Mouse (Mus musculus): ENCODE results near the gene Chst11. TPM values are rescaled to one million over a fixed set of nuclear protein-coding genes. Genes with fewer than 3 reads are reported as not detected.

Gene Chst11
- polyA plus RNA-seq, 1 experiment from 2014 or later = 2.5 TPM

DNA sequence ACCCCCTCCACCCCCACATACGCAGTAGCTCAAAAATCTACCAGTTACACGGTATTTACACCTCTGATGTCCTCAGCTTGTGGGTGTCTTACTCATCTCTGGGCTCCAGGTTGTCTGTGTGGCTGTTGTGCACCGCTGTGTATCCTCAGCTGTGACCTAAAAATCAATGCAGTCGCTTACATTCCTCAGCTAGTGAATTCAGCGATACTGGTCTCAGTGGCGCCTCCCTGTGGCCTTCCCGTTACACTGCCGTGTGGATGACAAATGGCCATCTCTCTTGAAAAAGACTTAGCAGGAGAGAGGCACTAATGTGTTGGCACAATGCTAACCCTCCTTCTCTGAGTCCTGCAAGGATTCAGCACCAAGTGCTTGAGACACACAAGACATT is 197.3 kb downstream of the Chst11 start:
- no peaks in the 10 kb centered on the region for H3K9me3 ChIP-seq (replicated peaks)
- no peak overlapping the region for H3K9ac ChIP-seq
- 0 out of 2 replicates have a peak, but pooled peaks have one; percentile 38 for ATAC-seq (ENCODE audit: low FRiP score)
- H3K4me2 ChIP-seq (replicated peaks) = no peak overlapping the region
- peaks cover 25% of the 10 kb centered on the region for H3K4me1 ChIP-seq
- H3K27ac ChIP-seq = no peak overlapping the region
- 30% methylated on average over 8 of the region's 8 CpGs for whole genome bisulfite sequencing
- H3K4me3 ChIP-seq = no peak overlapping the region
- H3K36me3 ChIP-seq = no peaks in the 10 kb centered on the region
- no peaks in the 10 kb centered on the region for H3K27me3 ChIP-seq

DNA sequence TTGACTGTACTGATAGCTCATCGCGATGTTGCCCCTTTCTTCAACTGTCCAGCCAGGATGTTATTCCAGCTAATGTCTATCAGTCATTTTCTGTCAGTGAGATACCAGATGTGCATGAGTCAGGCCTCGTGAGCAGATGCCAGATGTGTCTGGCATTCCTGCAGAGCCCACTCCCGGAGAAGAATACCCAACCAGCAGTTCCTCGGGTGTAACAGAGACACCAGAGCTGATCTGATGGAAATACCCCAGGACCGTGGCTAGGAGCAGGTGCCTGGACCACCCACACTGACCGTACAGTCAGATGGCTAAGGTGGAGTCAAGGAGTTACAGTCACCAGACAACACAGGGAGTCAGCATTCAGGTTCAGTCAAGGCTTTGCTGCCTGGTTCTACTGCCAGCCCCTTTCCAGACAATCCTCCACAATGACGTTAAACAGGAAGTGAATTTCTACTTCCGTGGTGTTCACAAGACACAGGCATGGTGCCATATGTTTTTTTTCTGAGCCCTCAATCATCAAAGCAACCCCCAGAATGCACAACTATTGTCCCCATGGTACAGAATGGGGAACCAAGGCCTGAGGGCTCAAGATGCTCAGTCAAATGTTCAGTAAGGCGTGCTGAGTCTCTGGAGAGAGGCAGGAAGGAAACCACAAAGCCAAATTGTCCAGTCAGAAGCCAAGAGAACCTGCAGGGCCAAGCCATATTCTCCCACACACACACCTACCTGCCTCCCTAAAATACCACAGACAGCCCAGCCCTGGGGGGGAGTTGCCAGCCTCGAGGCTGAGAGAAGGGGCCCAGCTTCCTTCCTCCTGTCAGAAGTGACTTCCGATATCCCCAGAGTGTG is 198.6 kb downstream of the Chst11 start:
- no peak for ATAC-seq (ENCODE audit: low FRiP score)
- Histone ChIP-seq H3K9me3 (replicated peaks) (no peaks in the 10 kb centered on the region), H3K4me3 (no peak overlapping the region), H3K27me3 (no peaks in the 10 kb centered on the region), H3K4me2 (replicated peaks) (no peak overlapping the region), H3K36me3 (no peaks in the 10 kb centered on the region), H3K9ac (no peak overlapping the region), H3K27ac (no peak overlapping the region), H3K4me1 (peaks cover 25% of the 10 kb centered on the region)
- WGBS = 59% methylated on average over 12 of the region's 12 CpGs

DNA sequence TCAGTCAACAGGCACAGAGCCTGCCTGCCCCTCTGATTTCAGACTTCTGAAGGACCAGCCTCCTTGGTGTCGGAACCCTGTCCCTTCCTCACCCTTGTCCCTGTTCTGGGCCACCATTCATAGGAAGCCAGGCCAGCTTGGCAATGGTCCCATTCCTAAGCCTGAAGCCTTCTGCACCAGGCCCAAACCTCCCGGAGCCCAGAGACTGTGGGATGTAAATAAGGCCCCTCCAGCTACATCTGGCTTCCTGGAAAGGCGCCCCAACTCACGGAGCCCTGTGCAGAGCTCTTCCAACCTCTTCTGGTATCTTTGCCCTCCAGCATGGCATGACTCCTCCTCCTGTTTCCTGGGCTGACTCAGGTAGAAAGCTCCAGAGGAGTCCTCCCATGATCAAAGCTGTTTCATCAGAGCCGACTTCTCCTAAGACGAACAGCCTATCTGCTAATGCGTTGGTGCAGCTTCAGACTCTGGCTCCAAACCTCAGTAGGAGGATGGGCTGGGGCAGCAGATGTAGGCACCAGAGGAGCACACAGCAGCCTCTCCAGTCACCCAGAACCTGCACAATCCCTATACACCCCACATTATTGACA is 199.3 kb downstream of the Chst11 start:
- no peak for ATAC-seq (ENCODE audit: low FRiP score)
- no peak overlapping the region for H3K4me2 ChIP-seq (replicated peaks)
- H3K9me3 ChIP-seq (replicated peaks) = no peaks in the 10 kb centered on the region
- WGBS = 77% methylated on average over 7 of the region's 7 CpGs
- no peak overlapping the region for H3K4me3 ChIP-seq
- no peak overlapping the region for H3K9ac ChIP-seq
- peaks cover 25% of the 10 kb centered on the region for H3K4me1 ChIP-seq
- H3K36me3 ChIP-seq = no peaks in the 10 kb centered on the region
- H3K27me3 ChIP-seq = no peaks in the 10 kb centered on the region
- H3K27ac ChIP-seq = no peak overlapping the region

DNA sequence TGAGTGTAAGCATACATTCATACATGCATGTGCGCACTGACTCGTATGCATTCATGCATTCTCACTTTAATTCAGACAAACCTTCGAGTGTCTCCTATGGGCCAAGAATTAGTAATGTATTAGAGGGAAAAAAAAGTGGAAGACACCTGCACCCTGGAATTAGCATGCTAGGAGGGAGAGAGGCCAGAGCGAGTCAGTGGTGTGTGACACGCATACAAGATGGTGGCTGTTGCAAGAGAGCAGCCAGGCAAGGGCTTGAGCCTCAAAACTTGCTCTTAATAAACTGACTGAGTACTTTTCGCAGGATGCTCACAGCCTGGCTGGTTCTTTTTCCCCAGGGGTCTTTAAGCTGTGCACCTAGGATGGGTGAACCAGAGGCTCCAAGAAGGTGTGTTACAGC is 199.8 kb downstream of the Chst11 start:
- H3K27ac ChIP-seq = no peak overlapping the region
- ATAC-seq (ENCODE audit: low FRiP score) = no peak
- WGBS = 82% methylated on average over 6 of the region's 6 CpGs

DNA sequence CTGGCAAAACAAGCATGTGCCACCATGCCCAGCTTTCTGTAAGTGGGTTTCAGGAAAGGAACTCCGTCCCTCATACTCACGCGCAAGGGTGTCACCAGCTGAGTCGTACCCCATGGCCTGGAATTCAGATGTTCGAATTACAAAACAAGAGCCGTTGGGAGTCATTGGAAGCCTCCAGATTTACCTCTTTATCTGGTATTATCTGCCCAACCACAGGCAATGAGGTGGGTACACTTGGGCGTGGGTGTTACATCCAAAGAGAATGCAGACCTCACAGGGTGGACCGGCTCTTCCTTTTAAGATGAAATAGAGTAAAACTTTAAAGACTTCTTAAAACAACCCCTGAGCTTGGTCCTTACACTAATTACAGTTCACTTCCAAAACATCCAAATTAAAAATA is 200.9 kb downstream of the Chst11 start:
- 91% methylated on average over 8 of the region's 8 CpGs for WGBS
- ATAC-seq (ENCODE audit: low FRiP score) = no peak
- H3K9me3 ChIP-seq (replicated peaks) = no peaks in the 10 kb centered on the region

More for the DNA sequence above, 199.8 kb downstream of the Chst11 start:
- Histone ChIP-seq H3K9ac (no peak overlapping the region), H3K9me3 (replicated peaks) (no peaks in the 10 kb centered on the region), H3K36me3 (no peaks in the 10 kb centered on the region), H3K4me3 (no peak overlapping the region), H3K4me2 (replicated peaks) (no peak overlapping the region), H3K4me1 (peaks cover 25% of the 10 kb centered on the region), H3K27me3 (no peaks in the 10 kb centered on the region)

DNA sequence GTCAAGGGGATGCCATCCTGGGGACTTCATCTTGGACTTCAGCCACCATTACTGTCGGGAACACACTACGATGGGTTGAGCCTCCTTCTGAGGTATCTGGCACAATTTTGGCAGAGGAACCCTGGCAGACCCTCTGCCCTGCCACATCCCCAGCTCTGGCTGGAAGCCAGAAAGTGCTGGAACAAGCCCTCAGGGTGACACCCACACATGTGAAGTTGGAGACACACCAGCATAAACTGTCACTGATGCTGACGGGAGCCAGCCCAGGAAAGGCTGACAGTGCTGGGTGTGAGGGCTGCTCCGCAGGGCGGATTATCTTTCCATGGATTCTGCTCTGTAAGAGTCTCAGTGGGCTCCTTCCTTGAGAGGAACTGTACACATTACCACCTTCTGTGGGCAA is 201.7 kb downstream of the Chst11 start:
- 90% methylated on average over 5 of the region's 5 CpGs for WGBS
- no peaks in the 10 kb centered on the region for H3K27me3 ChIP-seq
- ATAC-seq (ENCODE audit: low FRiP score) = no peak
- H3K27ac ChIP-seq = no peak overlapping the region
- H3K36me3 ChIP-seq = 0 out of 2 replicates have a peak, but pooled peaks cover 7% of the 10 kb centered on the region
- H3K4me2 ChIP-seq (replicated peaks) = no peak overlapping the region
- no peak overlapping the region for H3K4me3 ChIP-seq
- H3K9me3 ChIP-seq (replicated peaks) = no peaks in the 10 kb centered on the region
- H3K9ac ChIP-seq = no peak overlapping the region
- peaks cover 25% of the 10 kb centered on the region for H3K4me1 ChIP-seq

More for the DNA sequence above, 200.9 kb downstream of the Chst11 start:
- 0 out of 2 replicates have a peak, but pooled peaks cover 4% of the 10 kb centered on the region for H3K36me3 ChIP-seq
- H3K9ac ChIP-seq = no peak overlapping the region
- H3K27me3 ChIP-seq = no peaks in the 10 kb centered on the region
- no peak overlapping the region for H3K27ac ChIP-seq
- H3K4me3 ChIP-seq = no peak overlapping the region
- H3K4me2 ChIP-seq (replicated peaks) = no peak overlapping the region
- H3K4me1 ChIP-seq = peaks cover 25% of the 10 kb centered on the region

DNA sequence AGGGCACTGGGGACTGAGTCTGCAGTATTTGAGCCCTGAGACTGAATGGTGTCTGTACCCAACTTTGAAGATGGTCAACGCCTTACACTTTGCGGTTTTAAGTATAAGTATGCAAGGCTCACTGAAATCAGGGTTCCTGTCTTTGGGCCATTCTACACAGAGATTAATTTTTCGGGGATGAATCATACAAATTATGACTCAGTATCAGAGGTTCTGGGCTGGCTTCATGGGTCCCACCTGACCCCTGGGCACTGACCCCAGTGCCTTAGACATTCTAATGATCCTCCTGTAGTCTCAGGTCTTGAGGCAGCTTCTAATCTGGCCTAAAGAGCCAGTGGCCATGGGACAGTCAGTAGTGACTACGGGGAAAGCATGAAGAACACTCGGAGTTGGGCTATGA is 203.8 kb downstream of the Chst11 start:
- H3K4me2 ChIP-seq (replicated peaks) = no peak overlapping the region
- H3K9ac ChIP-seq = no peak overlapping the region
- no peaks in the 10 kb centered on the region for H3K9me3 ChIP-seq (replicated peaks)
- no peaks in the 10 kb centered on the region for H3K27me3 ChIP-seq
- ATAC-seq (ENCODE audit: low FRiP score) = no peak
- 0 out of 2 replicates have a peak, but pooled peaks cover 7% of the 10 kb centered on the region for H3K36me3 ChIP-seq
- no peak overlapping the region for H3K4me3 ChIP-seq
- WGBS = 93% methylated on average over 5 of the region's 5 CpGs
- no peak overlapping the region for H3K27ac ChIP-seq
- H3K4me1 ChIP-seq = peaks cover 8% of the 10 kb centered on the region

DNA sequence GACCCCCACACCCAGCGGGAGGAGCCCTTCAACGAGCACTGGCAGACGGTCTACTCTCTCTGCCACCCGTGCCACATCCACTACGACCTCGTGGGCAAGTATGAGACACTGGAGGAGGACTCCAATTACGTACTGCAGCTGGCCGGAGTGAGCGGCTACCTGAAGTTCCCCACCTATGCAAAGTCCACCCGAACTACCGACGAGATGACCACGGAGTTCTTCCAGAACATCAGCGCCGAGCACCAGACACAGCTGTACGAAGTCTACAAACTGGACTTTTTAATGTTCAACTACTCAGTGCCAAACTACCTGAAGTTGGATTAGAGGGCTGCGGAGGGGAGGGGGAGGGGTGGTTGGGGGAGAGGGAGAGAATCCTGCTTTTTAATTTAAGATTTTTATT is 206.2 kb downstream of the Chst11 start:
- H3K4me3 ChIP-seq = no peak overlapping the region
- no peaks in the 10 kb centered on the region for H3K9me3 ChIP-seq (replicated peaks)
- no peak overlapping the region for H3K27ac ChIP-seq
- no peaks in the 10 kb centered on the region for H3K4me1 ChIP-seq
- no peak overlapping the region for H3K4me2 ChIP-seq (replicated peaks)
- no peaks in the 10 kb centered on the region for H3K27me3 ChIP-seq
- 0 out of 2 replicates have a peak, but pooled peaks cover 7% of the 10 kb centered on the region for H3K36me3 ChIP-seq
- H3K9ac ChIP-seq = no peak overlapping the region
- WGBS = 98% methylated on average over 17 of the region's 17 CpGs
- no peak for ATAC-seq (ENCODE audit: low FRiP score)

DNA sequence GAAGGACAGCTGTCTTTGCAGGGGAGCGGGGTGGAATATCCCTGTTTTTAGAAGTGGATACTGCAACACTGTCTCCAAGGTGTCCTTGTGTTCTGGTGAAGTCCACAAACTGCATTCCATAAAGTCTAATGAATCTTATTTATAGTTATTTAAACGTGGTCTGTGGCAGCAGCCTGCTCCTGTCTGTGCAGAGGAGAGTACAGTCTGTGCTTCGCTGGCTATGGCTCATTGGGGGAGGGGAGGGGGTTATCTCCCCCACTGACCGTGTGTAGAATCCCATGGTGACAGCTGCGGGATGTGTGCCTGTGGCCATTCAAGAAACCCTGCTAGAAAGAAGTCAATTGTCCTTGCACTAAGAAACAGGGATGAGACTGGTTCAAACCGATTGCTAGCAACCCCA is 206.7 kb downstream of the Chst11 start:
- H3K4me2 ChIP-seq (replicated peaks) = no peak overlapping the region
- 46% methylated on average over 6 of the region's 6 CpGs for WGBS
- H3K4me3 ChIP-seq = no peak overlapping the region
- no peaks in the 10 kb centered on the region for H3K9me3 ChIP-seq (replicated peaks)
- H3K27ac ChIP-seq = no peak overlapping the region
- 0 out of 2 replicates have a peak, but pooled peaks cover 7% of the 10 kb centered on the region for H3K36me3 ChIP-seq
- no peaks in the 10 kb centered on the region for H3K27me3 ChIP-seq
- ATAC-seq (ENCODE audit: low FRiP score) = no peak
- no peak overlapping the region for H3K9ac ChIP-seq
- no peaks in the 10 kb centered on the region for H3K4me1 ChIP-seq

DNA sequence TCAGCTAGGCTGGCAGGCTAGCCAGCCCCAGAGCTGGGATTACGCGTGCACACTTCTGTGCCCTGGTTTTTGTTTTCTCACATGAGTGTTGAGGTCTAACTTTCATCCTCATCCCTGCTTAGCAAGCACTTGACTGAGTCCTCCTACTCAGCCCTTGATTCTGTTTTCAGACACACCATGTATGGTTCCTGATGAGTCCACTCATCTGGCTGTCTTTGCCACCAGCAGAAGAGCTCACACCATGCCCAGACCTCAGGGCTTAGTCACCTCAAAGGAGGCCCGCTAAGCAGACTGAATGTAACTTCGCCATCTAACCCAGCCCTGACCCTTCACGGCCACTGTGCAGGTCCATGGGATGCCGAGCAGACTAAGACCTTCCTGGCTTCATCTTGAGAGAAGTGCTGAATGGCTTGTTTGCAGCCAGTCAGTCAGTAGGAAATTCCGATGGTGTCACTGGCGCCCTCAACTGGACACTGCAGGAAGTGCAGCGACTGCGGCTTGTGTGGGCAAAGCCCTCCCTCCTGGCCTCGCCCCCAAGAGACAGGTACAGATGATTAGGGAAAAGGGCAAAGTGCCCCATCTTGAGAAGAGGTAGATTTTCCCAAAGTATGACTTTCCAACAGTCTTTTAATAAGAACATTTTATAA is 212.5 kb downstream of the Chst11 start:
- Histone ChIP-seq H3K27me3 (no peaks in the 10 kb centered on the region), H3K4me2 (replicated peaks) (no peak overlapping the region), H3K9ac (no peak overlapping the region), H3K9me3 (replicated peaks) (no peaks in the 10 kb centered on the region), H3K27ac (no peak overlapping the region), H3K4me1 (no peaks in the 10 kb centered on the region), H3K4me3 (no peak overlapping the region), H3K36me3 (no peaks in the 10 kb centered on the region)
- no peak for ATAC-seq (ENCODE audit: low FRiP score)
- WGBS = 44% methylated on average over 11 of the region's 11 CpGs

DNA sequence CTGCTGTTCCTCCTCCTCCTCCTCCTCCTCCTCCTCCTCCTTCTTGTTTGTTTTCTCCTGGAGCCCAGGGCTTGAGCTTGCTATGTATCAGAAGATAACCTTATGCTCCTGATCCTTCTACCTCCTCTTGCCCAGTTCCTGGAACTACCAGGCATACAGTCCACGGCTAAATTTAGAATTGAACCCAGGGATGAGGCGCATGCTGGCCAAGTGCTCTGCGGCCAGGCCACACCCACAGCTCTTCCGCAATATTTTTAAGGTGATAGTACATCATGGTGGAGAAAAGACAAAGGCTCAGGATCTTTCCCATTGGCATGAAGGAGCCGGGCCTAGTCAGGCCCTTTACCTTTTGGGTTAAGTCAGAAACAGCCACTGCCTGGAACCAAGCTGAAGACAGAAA is 213.4 kb downstream of the Chst11 start:
- Histone ChIP-seq H3K4me1 (no peaks in the 10 kb centered on the region), H3K4me2 (replicated peaks) (no peak overlapping the region), H3K9ac (no peak overlapping the region), H3K27ac (no peak overlapping the region), H3K9me3 (replicated peaks) (no peaks in the 10 kb centered on the region), H3K4me3 (no peak overlapping the region), H3K27me3 (no peaks in the 10 kb centered on the region), H3K36me3 (no peaks in the 10 kb centered on the region)
- WGBS = 80% methylated on average over 5 of the region's 5 CpGs
- ATAC-seq (ENCODE audit: low FRiP score) = no peak

DNA sequence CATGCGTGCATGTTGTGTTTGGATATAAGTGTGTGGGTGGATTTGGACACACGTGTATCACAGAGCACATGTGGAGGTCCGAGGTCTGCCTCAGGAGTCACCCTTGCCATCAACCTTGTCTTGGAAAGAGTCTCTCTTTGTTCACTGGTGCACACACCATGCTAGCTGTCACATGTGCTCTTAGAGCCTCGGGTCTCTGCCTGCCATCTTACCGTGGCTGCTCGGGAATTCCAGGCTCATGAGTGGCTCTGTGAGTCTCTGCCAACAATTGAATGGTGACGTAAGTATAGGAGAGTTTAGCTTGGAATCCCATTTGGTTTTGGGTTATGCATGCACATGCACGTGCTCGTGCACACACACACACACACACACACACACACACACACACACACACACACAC is 214.0 kb downstream of the Chst11 start:
- Histone ChIP-seq H3K9ac (no peak overlapping the region), H3K4me3 (no peak overlapping the region), H3K4me1 (no peaks in the 10 kb centered on the region), H3K9me3 (replicated peaks) (no peaks in the 10 kb centered on the region), H3K36me3 (no peaks in the 10 kb centered on the region), H3K4me2 (replicated peaks) (no peak overlapping the region), H3K27ac (no peak overlapping the region), H3K27me3 (no peaks in the 10 kb centered on the region)
- no peak for ATAC-seq (ENCODE audit: low FRiP score)
- WGBS = 84% methylated on average over 9 of the region's 9 CpGs
